Mouse (Mus musculus) cerebellum, adult 11-12 months (tissue): Measurements from ENCODE around the gene Rpl3.

Source experiments
- DNase-seq: peaks from one replicate; pipeline ENCODE4 v3.0.0; 2022

The Rpl3 gene

GRCm38 (mm10) chr15:80062339-80062738 lies 29.3 kb downstream of the Rpl3 start:
- no peak for DNase-seq

GRCm38 (mm10) chr15:80061071-80061550 lies 30.6 kb downstream of the Rpl3 start:
- DNase-seq, result no peak

GRCm38 (mm10) chr15:80060356-80061070 lies 31.2 kb downstream of the Rpl3 start:
- no peak for DNase-seq

- no peak for DNase-seq
These were observed 32.1 kb downstream of the Rpl3 start for GRCm38 (mm10) chr15:80059606-80060005.

- no peak for DNase-seq
These were observed 33.5 kb downstream of the Rpl3 start for GRCm38 (mm10) chr15:80058151-80058550.

GRCm38 (mm10) chr15:80054034-80054710 lies 37.5 kb downstream of the Rpl3 start:
- DNase-seq, result no peak

- DNase-seq, result no peak
These were observed 38.2 kb downstream of the Rpl3 start for GRCm38 (mm10) chr15:80053381-80054033.

- no peak for DNase-seq
These were observed 39.9 kb downstream of the Rpl3 start for GRCm38 (mm10) chr15:80051782-80052181.

- DNase-seq, result no peak
These were observed 40.4 kb downstream of the Rpl3 start for GRCm38 (mm10) chr15:80051092-80051761.

GRCm38 (mm10) chr15:80050093-80050492 lies 41.6 kb downstream of the Rpl3 start:
- no peak for DNase-seq

GRCm38 (mm10) chr15:80047973-80048372 lies 43.7 kb downstream of the Rpl3 start:
- DNase-seq, result no peak

- DNase-seq, result no peak
These were observed 44.4 kb downstream of the Rpl3 start for GRCm38 (mm10) chr15:80047242-80047641.

- DNase-seq, result no peak
These were observed 45.9 kb downstream of the Rpl3 start for GRCm38 (mm10) chr15:80045749-80046148.

GRCm38 (mm10) chr15:80044249-80044648 lies 47.4 kb downstream of the Rpl3 start:
- DNase-seq, result no peak

GRCm38 (mm10) chr15:80042152-80042551 lies 49.5 kb downstream of the Rpl3 start:
- no peak for DNase-seq

GRCm38 (mm10) chr15:80038110-80038391 lies 53.6 kb downstream of the Rpl3 start:
- no peak for DNase-seq

- no peak for DNase-seq
These were observed 54.2 kb downstream of the Rpl3 start for GRCm38 (mm10) chr15:80037255-80038109.

GRCm38 (mm10) chr15:80035341-80035885 lies 56.3 kb downstream of the Rpl3 start:
- DNase-seq, result no peak

GRCm38 (mm10) chr15:80034913-80035312 lies 56.8 kb downstream of the Rpl3 start:
- no peak for DNase-seq

GRCm38 (mm10) chr15:80034366-80034765 lies 57.3 kb downstream of the Rpl3 start:
- no peak for DNase-seq

GRCm38 (mm10) chr15:80031133-80031532 lies 60.5 kb downstream of the Rpl3 start:
- no peak for DNase-seq

- DNase-seq, result no peak
These were observed 61.3 kb downstream of the Rpl3 start for GRCm38 (mm10) chr15:80030399-80030798.
